8 mouse cellular contexts compared by ENCODE assay signal in genomic region chr11:19947626-19948135, GRCm38 (mm10). TPM values are rescaled to one million over a fixed set of nuclear protein-coding genes. Genes with fewer than 3 reads are reported as not detected.
DNase-seq lines count a peak whose midpoint lies in the region.

No protein-coding gene starts in this region.

- intact Hi-C loops in left cerebral cortex, postnatal 36 days (cut with DNase I), result no loop called here

- DNase-seq in adrenal gland, adult (ENCODE audit: inconsistent age in 2 of 2, low spot score in 1 of 2), result peak; percentile 84 to 93
- no peak for DNase-seq in adrenal gland, postnatal 4 days (ENCODE audit: low spot score in 2 of 2)
- DNase-seq in layer of hippocampus, adult 11-12 months (ENCODE audit: low spot score), result peak; percentile 78
- DNase-seq in layer of hippocampus, postnatal 25 days (ENCODE audit: extremely low spot score in 1 of 2, low spot score in 1 of 2), result no peak
- peak; percentile 41 for DNase-seq in gastrocnemius, postnatal 25 days
- DNase-seq in left cerebral cortex, postnatal 36 days (ENCODE audit: low spot score in 2 of 2), result peak; percentile 56 to 77
- no peak for DNase-seq in urinary bladder, postnatal 4 days (ENCODE audit: low spot score in 2 of 2)
- DNase-seq in urinary bladder, postnatal 25 days (ENCODE audit: low spot score), result no peak

RNA-seq across cellular contexts. Expression of gene Spred2, which starts 23.5 kb away (rescaled TPM):
- total RNA-seq in adrenal gland, postnatal 4 days (2021), result 10 to 100 TPM; 49.2 to 50.9 TPM
- 10 to 100 TPM; 86.4 to 97.1 TPM for total RNA-seq in layer of hippocampus, postnatal 25 days (2021)
- 1 to 10 TPM; 7.2 to 7.6 TPM for total RNA-seq in gastrocnemius, postnatal 25 days (2021)
- 100 to 1,000 TPM in 1 of 2 experiments, 10 to 100 TPM in 1; 85.1 to 102 TPM for total RNA-seq in left cerebral cortex, postnatal 36 days (2021)

Comparison
In these comparisons a context has a peak if more than half of its experiments do, and no peak if none do; other contexts are left out.
1. DNase-seq: peak in adrenal gland, adult (2 of 2), layer of hippocampus, adult 11-12 months (single experiment), gastrocnemius, postnatal 25 days (single experiment) and left cerebral cortex, postnatal 36 days (2 of 2); none in adrenal gland, postnatal 4 days (0 of 2), layer of hippocampus, postnatal 25 days (0 of 2), urinary bladder, postnatal 4 days (0 of 2) and urinary bladder, postnatal 25 days (single experiment).
2. RNA of gene Spred2, which starts 23.5 kb away (total RNA-seq): 85.1 to 102 TPM in left cerebral cortex, postnatal 36 days, 86.4 to 97.1 TPM in layer of hippocampus, postnatal 25 days and 49.2 to 50.9 TPM in adrenal gland, postnatal 4 days; 7.2 to 7.6 TPM in gastrocnemius, postnatal 25 days; every median in the first group is over 4 times any median in the second.